Mouse (Mus musculus) heart, adult 9 months (tissue): Measurements from ENCODE around the gene Pygm.

ENCODE experiments used
- DNase-seq, 2 experiments: peaks; one replicate each; pipeline ENCODE4 v3.0.0; 2022; ENCODE audit warnings: low spot score in 2 of 2

Pygm gene

GRCm38 (mm10) chr19:6385821-6386220 lies 1.6 kb downstream of the Pygm start:
- no peak for DNase-seq

DNA sequence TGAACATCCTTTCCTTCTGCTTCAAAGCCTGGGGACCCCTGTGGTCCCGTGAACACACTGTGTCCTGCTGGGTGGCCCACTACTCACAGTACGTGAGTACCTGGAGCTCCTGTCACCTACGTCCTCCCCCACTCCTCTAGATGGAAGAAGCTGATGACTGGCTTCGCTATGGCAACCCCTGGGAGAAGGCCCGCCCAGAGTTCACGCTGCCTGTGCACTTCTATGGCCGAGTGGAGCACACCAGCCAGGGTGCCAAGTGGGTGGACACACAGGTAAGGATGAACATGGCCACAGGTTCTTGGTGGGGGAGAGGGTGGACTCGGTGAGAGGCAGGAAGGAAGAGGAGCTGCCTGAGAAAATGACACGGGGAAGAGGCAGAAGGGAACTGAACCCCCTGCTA lies 2.0 kb downstream of the Pygm start:
- no peak for DNase-seq

DNA sequence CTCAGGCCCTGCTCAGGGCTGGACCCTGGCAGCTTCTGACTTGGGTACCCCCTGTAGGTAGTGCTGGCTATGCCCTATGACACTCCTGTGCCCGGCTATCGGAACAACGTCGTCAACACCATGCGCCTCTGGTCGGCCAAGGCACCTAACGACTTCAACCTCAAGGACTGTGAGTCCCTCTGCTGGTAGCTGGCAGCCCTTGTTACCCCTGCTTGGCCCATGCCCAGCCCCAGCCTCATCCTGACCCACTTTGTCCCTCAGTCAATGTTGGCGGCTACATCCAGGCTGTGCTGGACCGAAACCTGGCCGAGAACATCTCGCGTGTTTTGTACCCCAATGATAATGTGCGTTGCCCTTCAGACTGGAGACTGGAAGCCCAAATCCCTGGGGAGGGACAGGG lies 3.8 kb downstream of the Pygm start:
- DNase-seq, result peak; percentile 52 to 60

GRCm38 (mm10) chr19:6389803-6390202 lies 5.6 kb downstream of the Pygm start:
- DNase-seq, result no peak

DNA sequence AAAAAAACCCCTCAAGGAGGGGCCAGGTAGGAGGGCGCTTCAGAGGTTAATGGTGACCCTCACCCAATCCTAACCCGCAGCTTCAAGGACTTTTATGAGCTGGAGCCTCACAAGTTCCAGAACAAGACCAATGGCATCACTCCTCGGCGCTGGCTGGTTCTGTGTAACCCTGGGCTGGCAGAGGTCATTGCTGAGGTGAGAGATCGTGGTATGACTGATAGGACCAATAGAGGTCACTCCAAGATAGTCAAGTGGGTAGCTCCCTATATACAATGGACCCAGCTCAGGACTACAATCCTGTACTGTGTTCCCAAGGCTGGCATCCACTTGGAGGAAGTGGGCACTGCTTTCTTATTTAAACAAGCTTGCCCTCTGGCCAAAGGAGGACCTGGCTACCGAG lies 6.1 kb downstream of the Pygm start:
- no peak for DNase-seq

GRCm38 (mm10) chr19:6392743-6393393 lies 8.7 kb downstream of the Pygm start:
- DNase-seq, result no peak

GRCm38 (mm10) chr19:6393637-6394036 lies 9.4 kb downstream of the Pygm start:
- DNase-seq, result no peak

- DNase-seq, result no peak
Observed at GRCm38 (mm10) chr19:6396237-6396636, 12.0 kb downstream of the Pygm start.

DNA sequence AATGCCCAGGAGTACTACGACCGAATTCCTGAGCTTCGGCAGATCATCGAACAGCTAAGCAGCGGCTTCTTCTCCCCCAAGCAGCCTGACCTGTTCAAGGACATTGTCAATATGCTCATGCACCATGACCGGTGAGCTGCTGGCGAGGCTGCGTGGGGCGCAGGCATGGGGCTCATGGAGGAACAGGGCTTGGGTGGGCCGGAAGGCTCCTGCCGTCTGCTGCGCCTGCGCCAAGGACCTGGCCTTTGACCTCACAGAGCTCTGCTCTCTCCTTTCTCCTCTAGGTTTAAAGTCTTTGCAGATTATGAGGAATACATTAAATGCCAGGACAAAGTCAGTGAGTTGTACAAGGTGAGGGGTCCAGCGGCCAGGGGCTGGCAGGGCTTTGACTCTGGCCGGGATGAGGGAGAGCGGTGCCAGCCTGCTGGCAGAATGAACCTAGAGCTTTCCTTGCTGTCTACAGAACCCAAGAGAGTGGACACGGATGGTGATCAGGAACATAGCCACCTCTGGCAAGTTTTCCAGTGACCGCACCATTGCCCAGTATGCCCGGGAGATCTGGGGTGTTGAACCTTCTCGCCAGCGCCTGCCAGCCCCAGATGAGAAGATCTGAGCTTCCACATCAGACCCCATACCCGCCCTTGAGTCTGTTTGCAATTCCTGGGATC lies 13.5 kb downstream of the Pygm start:
- no peak for DNase-seq

- peak; percentile 84 to 88 for DNase-seq
Observed at GRCm38 (mm10) chr19:6398447-6399284, 14.5 kb downstream of the Pygm start.

GRCm38 (mm10) chr19:6399285-6400095 lies 15.3 kb downstream of the Pygm start, which contains the start of gene Rasgrp2:
Gene Rasgrp2, plus strand, starts transcription at chr19:6399340.
- peak; percentile 84 to 90 for DNase-seq

DNA sequence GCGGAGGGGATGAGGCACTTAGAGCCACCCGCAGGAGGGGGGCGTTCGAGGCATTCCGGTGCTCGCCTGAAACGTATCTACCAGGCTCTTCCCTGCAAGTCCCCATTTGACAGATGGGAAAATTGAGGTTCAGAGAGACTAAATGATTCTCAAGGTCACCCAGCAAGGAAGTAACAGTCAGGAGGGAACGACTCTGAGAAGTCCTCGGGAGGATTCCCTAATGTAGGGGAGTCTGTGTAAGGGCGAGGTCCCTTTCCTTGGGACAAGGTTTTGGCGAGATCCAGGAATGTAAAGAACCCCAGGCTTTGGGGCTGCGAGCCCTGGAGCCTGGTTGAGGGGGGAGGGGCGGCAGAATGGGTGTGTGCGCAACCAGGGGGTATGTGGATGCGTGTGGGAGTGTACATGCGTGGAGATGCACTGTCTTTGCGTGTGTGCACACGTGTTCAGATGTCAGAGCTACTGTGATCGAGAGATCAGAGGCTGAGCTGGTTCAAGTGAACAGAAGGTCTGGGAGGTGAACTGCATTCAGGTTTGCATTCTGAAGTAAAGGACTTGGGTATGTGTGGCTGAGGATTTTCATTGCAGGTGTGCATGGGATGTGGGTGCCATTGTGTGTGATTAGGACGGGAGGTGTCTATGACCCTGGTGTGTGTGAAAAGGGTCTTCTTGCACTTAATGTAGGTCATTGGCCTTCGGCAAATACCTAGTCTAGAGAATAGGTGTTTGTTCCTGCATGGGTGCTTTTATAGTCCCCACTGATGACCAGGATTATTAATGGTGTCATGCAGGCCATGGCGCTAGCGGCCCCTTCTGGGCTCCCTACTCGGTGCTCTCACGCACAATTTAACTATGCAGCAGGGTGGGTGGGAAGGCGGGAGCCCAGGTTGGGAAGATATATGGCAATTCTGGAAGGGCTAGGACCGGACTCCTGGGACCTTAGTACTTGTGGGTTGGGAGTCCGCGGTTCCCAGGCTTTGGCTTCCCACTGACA lies 16.2 kb downstream of the Pygm start:
- peak; percentile 43 to 62 for DNase-seq

- peak; percentile 87 to 89 for DNase-seq
Observed at GRCm38 (mm10) chr19:6401131-6401815, 17.1 kb downstream of the Pygm start.

- peak; percentile 73 to 83 for DNase-seq
Observed at GRCm38 (mm10) chr19:6401951-6402350, 17.8 kb downstream of the Pygm start.

DNA sequence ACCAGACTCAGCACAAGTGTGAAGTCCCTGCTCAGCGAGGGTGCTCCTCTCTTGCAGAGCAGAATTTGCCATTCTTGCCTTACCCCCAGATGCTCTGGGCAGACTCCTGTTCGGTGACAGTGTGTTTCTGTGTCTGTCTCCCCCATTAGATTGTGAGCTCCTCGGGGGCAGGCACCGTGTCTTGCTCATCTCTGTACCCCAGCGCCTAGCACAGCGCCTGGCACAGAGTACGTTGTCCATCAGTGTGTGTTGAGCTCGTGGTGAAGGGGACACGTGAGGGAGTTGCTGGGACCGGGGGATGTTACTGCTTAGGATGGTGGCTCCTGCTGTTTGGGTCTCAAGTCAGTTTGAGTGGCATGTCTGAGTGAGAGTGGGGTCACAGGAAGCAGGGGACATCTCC lies 19.7 kb downstream of the Pygm start:
- DNase-seq, result no peak

GRCm38 (mm10) chr19:6405433-6405832 lies 21.2 kb downstream of the Pygm start:
- DNase-seq, result no peak

GRCm38 (mm10) chr19:6407109-6407508 lies 22.9 kb downstream of the Pygm start:
- DNase-seq, result no peak

GRCm38 (mm10) chr19:6407816-6408510 lies 23.8 kb downstream of the Pygm start:
- no peak for DNase-seq

- DNase-seq, result peak; percentile 33 to 44
Observed at GRCm38 (mm10) chr19:6408749-6409148, 24.6 kb downstream of the Pygm start.
